Mouse (Mus musculus) C3H10T1/2 (cell line): ENCODE measurements around the gene Tmbim7. TPM values are rescaled to one million over a fixed set of nuclear protein-coding genes. Genes with fewer than 3 reads are reported as not detected.

Source experiments
- polyA plus RNA-seq, 2 experiments: library from polyadenylated mRNA; unstranded; fragments of >200 nt; fragmentation: generic; extraction: Trizol; gene quantifications; one replicate each; pipeline ENCODE4 v1.2.1; 2012; ENCODE audit warnings: missing spikeins in 2 of 2

Tmbim7 gene
- polyA plus RNA-seq = not detected

GRCm38 (mm10) chr5:3650881-3651280 lies at the start of gene Tmbim7:
Gene Tmbim7 (plus strand): TSS chr5:3651181.

DNA sequence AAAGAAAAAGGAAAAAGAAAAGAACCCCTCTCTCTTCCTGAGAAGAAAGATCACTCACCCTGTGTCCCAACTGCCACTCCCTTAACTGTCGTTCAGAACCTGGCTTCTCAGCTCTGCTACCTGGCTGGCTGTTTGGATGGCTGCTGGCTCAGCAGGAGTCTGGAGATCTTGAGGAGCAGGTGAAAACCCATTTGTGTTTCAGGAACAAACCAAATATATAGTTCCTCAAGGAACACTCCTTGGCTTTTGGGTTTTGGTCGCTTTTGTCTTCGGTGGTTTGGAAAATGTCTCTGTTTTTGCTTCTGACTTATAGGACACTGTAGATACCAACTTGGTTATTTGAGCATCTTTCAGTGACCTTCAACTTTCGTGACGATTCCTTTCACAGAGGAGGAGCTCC lies 6.1 kb downstream of the Tmbim7 start, which contains the start of gene Gatad1:
TSS of gene Gatad1 (minus strand) at position 101 of the 400 bp plus-strand sequence.

Other genes with a start within 250 kb of the Tmbim7 start
- gene Fam133b, start 107.3 kb upstream of the Tmbim7 start, polyA plus RNA-seq = 10 to 100 TPM in 1 of 2 experiments, 1 to 10 TPM in 1; 6.4 to 16.8 TPM
- under 1 TPM; 0.06 to 0.31 TPM for gene 1700109H08Rik, start 79.6 kb upstream of the Tmbim7 start, polyA plus RNA-seq
- 1 to 10 TPM in 1 of 2 experiments, under 1 TPM in 1; 0.62 to 8.0 TPM for gene Pex1, start 55.1 kb upstream of the Tmbim7 start, polyA plus RNA-seq
- gene Rbm48, start 54.6 kb upstream of the Tmbim7 start, polyA plus RNA-seq = 1 to 10 TPM in 1 of 2 experiments, under 1 TPM in 1; 0.40 to 2.8 TPM
- 10 to 100 TPM; 53.3 to 70.7 TPM for gene Gatad1, start 6.0 kb downstream of the Tmbim7 start, polyA plus RNA-seq
- gene Ankib1, start 151.7 kb downstream of the Tmbim7 start, polyA plus RNA-seq = 1 to 10 TPM in 1 of 2 experiments, under 1 TPM in 1; 0.53 to 3.7 TPM
- gene Krit1, start 152.0 kb downstream of the Tmbim7 start, polyA plus RNA-seq = 1 to 10 TPM in 1 of 2 experiments, under 1 TPM in 1; 0.34 to 3.2 TPM
- under 1 TPM in 1 of 2 experiments, not detected in 1; 0.09 TPM for gene Lrrd1, start 194.0 kb downstream of the Tmbim7 start, polyA plus RNA-seq
- gene Mterf1a, start 242.8 kb downstream of the Tmbim7 start, polyA plus RNA-seq = 1 to 10 TPM in 1 of 2 experiments, under 1 TPM in 1; 0.22 to 2.0 TPM